Mouse (Mus musculus) embryonic facial prominence, embryonic 14.5 days (tissue): Measurements from ENCODE around the gene Spef2. TPM values are rescaled to one million over a fixed set of nuclear protein-coding genes. Genes with fewer than 3 reads are reported as not detected.

ENCODE experiments used
- ATAC-seq: fragments of 200-750 bp; cut with Nextera tagmentation; 2 replicates; pipeline ENCODE4 v1.8.0; 2017; ENCODE audit warnings: low read depth, moderate number of reproducible peaks, moderate TSS enrichment
- DNase-seq: peaks from one replicate; pipeline ENCODE4 v3.0.0-alpha.2; 2015; ENCODE audit warnings: low spot score
- H3K27ac ChIP-seq: fragments of 300-500 bp; sonication (generic); replicated peaks from 2 replicates; pipeline ENCODE4 v1.5.1; 2014; ENCODE audit warnings: low read depth, mild to moderate bottlenecking, low read length, moderate library complexity
- H3K27me3 ChIP-seq: fragments of 300-500 bp; sonication (generic); replicated peaks from 2 replicates; pipeline ENCODE4 v1.6.1; 2014; ENCODE audit warnings: low read length; ENCODE audit not compliant: control insufficient read depth, insufficient read depth
- H3K36me3 ChIP-seq: fragments of 300-500 bp; sonication (generic); 2 replicates; pipeline ENCODE4 v1.6.1; 2014; ENCODE audit warnings: low read length, mixed read lengths; ENCODE audit not compliant: control insufficient read depth, insufficient read depth
- H3K4me1 ChIP-seq: fragments of 300-500 bp; sonication (generic); 2 replicates; pipeline ENCODE4 v1.6.1; 2014; ENCODE audit warnings: antibody characterized with exemption, low read length; ENCODE audit not compliant: control insufficient read depth, insufficient read depth
- H3K4me2 ChIP-seq: fragments of 300-500 bp; sonication (generic); 2 replicates; pipeline ENCODE4 v1.6.1; 2014; ENCODE audit warnings: low read depth, mild to moderate bottlenecking, low read length, moderate library complexity, mixed read lengths
- H3K4me3 ChIP-seq: fragments of 300-500 bp; sonication (generic); 2 replicates; pipeline ENCODE4 v1.5.1; 2014; ENCODE audit warnings: low read depth, mild to moderate bottlenecking, low read length
- H3K9ac ChIP-seq: fragments of 300-500 bp; sonication (generic); 2 replicates; pipeline ENCODE4 v1.6.1; 2014; ENCODE audit warnings: low read depth, mild to moderate bottlenecking, low read length, moderate library complexity, mixed read lengths
- H3K9me3 ChIP-seq: fragments of 300-500 bp; sonication (generic); 2 replicates; pipeline ENCODE4 v1.6.1; 2016; ENCODE audit warnings: low read length; ENCODE audit not compliant: control insufficient read depth
- WGBS: fragments of 180-500 bp; shearing (Covaris S2); extraction: QIAGEN DNeasy Blood & Tissue Kit; methylation state at CpG from one replicate; pipeline ENCODE4 v1.1.7; 2014; 5-methylcytosine and 5-hydroxymethylcytosine counted together
- polyA plus RNA-seq: library from polyadenylated mRNA; unstranded; fragments of >200 nt; fragmentation: Nextera tagmentation; extraction: Ambion mirVana; gene quantifications from 2 replicates; pipeline ENCODE4 v1.2.1, GENCODE M21; 2014

The Spef2 gene
- polyA plus RNA-seq, 1 experiment from 2014 or later = 2.0 TPM

DNA sequence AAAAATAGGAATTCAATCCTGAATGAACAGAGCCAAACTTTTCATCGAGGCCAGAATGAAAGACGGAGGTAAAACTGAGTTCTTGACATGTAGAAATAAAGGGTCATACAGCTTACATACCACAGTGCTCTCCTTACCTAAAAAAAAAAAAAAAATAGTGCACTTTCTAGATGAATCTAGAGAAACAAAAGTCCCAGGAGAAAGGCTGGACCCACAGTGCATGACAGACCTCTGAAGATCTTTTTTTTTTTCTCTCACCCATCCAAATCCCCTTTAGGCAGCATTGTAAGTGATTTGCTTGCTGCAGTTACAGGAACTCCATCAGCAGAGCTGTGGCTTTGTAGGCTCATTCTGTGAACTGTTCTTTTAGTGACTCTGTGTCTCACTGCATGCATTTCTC lies 199.7 kb downstream of the Spef2 start:
- Histone ChIP-seq H3K9me3 (no peaks in the 10 kb centered on the region), H3K4me3 (no peak overlapping the region), H3K4me2 (no peak overlapping the region), H3K36me3 (no peaks in the 10 kb centered on the region), H3K27ac (no peak overlapping the region), H3K4me1 (no peaks in the 10 kb centered on the region), H3K27me3 (no peaks in the 10 kb centered on the region), H3K9ac (no peak overlapping the region)
- ATAC-seq (no peak), DNase-seq (no peak)
- 73% methylated on average over 2 of the region's 2 CpGs for WGBS

- no peak overlapping the region for H3K27ac ChIP-seq
- no peak overlapping the region for H3K9ac ChIP-seq
- no peaks in the 10 kb centered on the region for H3K4me1 ChIP-seq
- no peak overlapping the region for H3K4me2 ChIP-seq
- no peak for ATAC-seq
- H3K27me3 ChIP-seq = no peaks in the 10 kb centered on the region
- no peaks in the 10 kb centered on the region for H3K9me3 ChIP-seq
- H3K4me3 ChIP-seq = no peak overlapping the region
- DNase-seq = no peak
- H3K36me3 ChIP-seq = no peaks in the 10 kb centered on the region
- WGBS = 67% methylated on average over 1 of the region's 1 CpGs
These were observed 213.5 kb downstream of the Spef2 start for GRCm38 (mm10) chr15:9535200-9535599.

- 92% methylated on average over 3 of the region's 3 CpGs for WGBS
- Histone ChIP-seq H3K4me1 (no peaks in the 10 kb centered on the region), H3K27me3 (no peaks in the 10 kb centered on the region), H3K9ac (no peak overlapping the region), H3K36me3 (no peaks in the 10 kb centered on the region), H3K4me3 (no peak overlapping the region), H3K4me2 (no peak overlapping the region), H3K9me3 (no peaks in the 10 kb centered on the region), H3K27ac (no peak overlapping the region)
- ATAC-seq (no peak), DNase-seq (no peak)
These were observed 215.2 kb downstream of the Spef2 start for GRCm38 (mm10) chr15:9533356-9533902.

- Histone ChIP-seq H3K4me3 (no peak within 1 kb of the TSS), H3K27ac (no peak within 1 kb of the TSS), H3K9me3 (no peaks in the 10 kb centered on the region), H3K27me3 (no peaks in the 10 kb centered on the region), H3K4me2 (no peak within 1 kb of the TSS), H3K4me1 (no peaks in the 10 kb centered on the region), H3K36me3 (no peaks in the 10 kb centered on the region), H3K9ac (no peak within 1 kb of the TSS)
- WGBS = 79% methylated on average over 4 of the region's 4 CpGs
- DNase-seq = no peak
- no peak for ATAC-seq
These were observed 218.6 kb downstream of the Spef2 start, which contains the start of gene Il7r for GRCm38 (mm10) chr15:9530076-9530475. Il7r (minus strand) TSS chr15:9530176.

- WGBS = 70% methylated on average over 3 of the region's 3 CpGs
- H3K4me2 ChIP-seq = no peak overlapping the region
- no peaks in the 10 kb centered on the region for H3K36me3 ChIP-seq
- H3K4me1 ChIP-seq = no peaks in the 10 kb centered on the region
- no peak for ATAC-seq
- H3K4me3 ChIP-seq = no peak overlapping the region
- H3K9ac ChIP-seq = no peak overlapping the region
- no peak overlapping the region for H3K27ac ChIP-seq
- no peaks in the 10 kb centered on the region for H3K27me3 ChIP-seq
- DNase-seq = no peak
- H3K9me3 ChIP-seq = no peaks in the 10 kb centered on the region
These were observed 219.0 kb downstream of the Spef2 start for GRCm38 (mm10) chr15:9529646-9530045.

Other genes with a start within 250 kb of the Spef2 start
- 0.19 and 0.24 TPM in 2 replicates for gene Il7r, start 218.7 kb downstream of the Spef2 start, polyA plus RNA-seq